ENCODE assay signal across 15 mouse cellular contexts in genomic region chr8:120739526-120739925, GRCm38 (mm10). TPM values are rescaled to one million over a fixed set of nuclear protein-coding genes. Genes with fewer than 3 reads are reported as not detected.
DNase-seq lines count a peak whose midpoint lies in the region; ATAC-seq and TF ChIP-seq lines count a peak whose summit lies in the region.
"Had no signal": no experiment of that assay in that cellular context is flagged by ENCODE, and none has a peak within 500 bp of the region (broad histone marks: within the 10 kb centered on the region; RNA-seq: fewer than 3 reads in every experiment).

No protein-coding gene starts in this region.

- no peak for TF ChIP-seq CTCF in gastrocnemius, adult 2 months (IDR thresholded peaks at IDR 0.05)
- no peak for TF ChIP-seq CTCF in kidney, adult 2 months (conservative IDR thresholded peaks at IDR 0.05; ENCODE audit: insufficient read depth, insufficient read length, low read depth, low read length)
- no peak for TF ChIP-seq CTCF in spleen, adult 2 months (IDR thresholded peaks at IDR 0.05; ENCODE audit: extremely low read depth, insufficient read depth, insufficient read length, insufficient replicate concordance)

- DNase-seq in gastrocnemius, adult 2 months = no peak
- DNase-seq in gastrocnemius, postnatal 25 days = no peak
- peak; percentile 70 for DNase-seq in kidney, adult 2 months
- DNase-seq in kidney, postnatal 14 days = no peak
- DNase-seq in spleen, adult 2 months (ENCODE audit: low read depth in 1 of 2, low spot score in 2 of 2) = no peak
- DNase-seq in spleen, postnatal 36 days (ENCODE audit: low spot score in 2 of 2) = no peak
- DNase-seq in embryo, embryonic 11 days = no peak
- DNase-seq: layer of hippocampus, postnatal 36 days; lung, embryonic 14.5 days; midbrain, embryonic 14.5 days; spleen, adult 18-20 months had no signal

- peak overlapping the region; percentile 51 for H3K27ac ChIP-seq in gastrocnemius, adult 2 months
- no peak overlapping the region for H3K27ac ChIP-seq in kidney, adult 2 months (ENCODE audit: insufficient read depth, low read depth, low read length)
- H3K27ac ChIP-seq in spleen, adult 2 months (ENCODE audit: insufficient read depth, low read length) = peak overlapping the region; percentile 89
- H3K27ac ChIP-seq in stomach, embryonic 16.5 days (ENCODE audit: low read length) = no peak overlapping the region
- H3K27ac ChIP-seq: embryonic facial prominence, embryonic 12.5 days; forebrain, embryonic 12.5 days had no signal

- no peaks in the 10 kb centered on the region for H3K9me3 ChIP-seq in stomach, embryonic 16.5 days (replicated peaks; ENCODE audit: control insufficient read depth, low read length)
- H3K9me3 ChIP-seq: embryonic facial prominence, embryonic 12.5 days; forebrain, embryonic 12.5 days had no signal

- intact Hi-C loops in gastrocnemius, adult 2 months (cut with DNase I) = loop anchor here (5.0 kb wide), 1 partner anchor 57 kb away; no protein-coding TSS in a partner anchor

- peak overlapping the region; percentile 50 for H3K4me3 ChIP-seq in gastrocnemius, adult 2 months
- H3K4me3 ChIP-seq in kidney, adult 2 months (ENCODE audit: insufficient read depth, low read depth, low read length) = peak overlapping the region; percentile 16; the same call in 1 of the 2 replicates
- H3K4me3 ChIP-seq in spleen, adult 2 months (ENCODE audit: extremely low read depth, insufficient read depth, insufficient read length) = peak overlapping the region; percentile 64; the same call in 1 of the 2 replicates
- H3K4me3 ChIP-seq in stomach, embryonic 16.5 days (replicated peaks; ENCODE audit: low read length) = no peak overlapping the region
- H3K4me3 ChIP-seq: embryonic facial prominence, embryonic 12.5 days; forebrain, embryonic 12.5 days had no signal

- whole genome bisulfite sequencing in kidney, adult 2 months = 52% methylated on average over 15 of the region's 15 CpGs
- 76% methylated on average over 15 of the region's 15 CpGs for WGBS in spleen, adult 2 months
- 87% methylated on average over 15 of the region's 15 CpGs for WGBS in stomach, embryonic 16.5 days

- no peaks in the 10 kb centered on the region for H3K36me3 ChIP-seq in kidney, adult 2 months (ENCODE audit: control insufficient read depth, insufficient read depth, low read length)
- peaks cover 45% of the 10 kb centered on the region for H3K36me3 ChIP-seq in spleen, adult 2 months (ENCODE audit: control insufficient read depth, insufficient read depth, low read length)
- H3K36me3 ChIP-seq in stomach, embryonic 16.5 days (ENCODE audit: control insufficient read depth, insufficient read depth, low read length) = no peaks in the 10 kb centered on the region
- H3K36me3 ChIP-seq: embryonic facial prominence, embryonic 12.5 days; forebrain, embryonic 12.5 days had no signal

- no peak for TF ChIP-seq POLR2A in kidney, adult 2 months (IDR thresholded peaks at IDR 0.05; ENCODE audit: low read depth, low read length)
- TF ChIP-seq POLR2A in spleen, adult 2 months (IDR thresholded peaks at IDR 0.05; ENCODE audit: low read depth, low read length) = no peak

- ATAC-seq in stomach, embryonic 16.5 days (ENCODE audit: insufficient read depth, low FRiP score) = no peak
- ATAC-seq: inflammation-experienced regulatory T-cells, adult 6 months had no signal

- H3K4me2 ChIP-seq in stomach, embryonic 16.5 days (ENCODE audit: low read depth, low read length) = peak overlapping the region; percentile 6; the same call in 1 of the 2 replicates
- H3K4me2 ChIP-seq: embryonic facial prominence, embryonic 12.5 days; forebrain, embryonic 12.5 days; lung, embryonic 14.5 days had no signal

- peaks cover 13% of the 10 kb centered on the region for H3K4me1 ChIP-seq in kidney, adult 2 months (ENCODE audit: control insufficient read depth, insufficient read depth, low read length)
- H3K4me1 ChIP-seq in spleen, adult 2 months (ENCODE audit: control insufficient read depth, insufficient read depth, insufficient read length) = peaks cover 35% of the 10 kb centered on the region
- peaks cover 35% of the 10 kb centered on the region for H3K4me1 ChIP-seq in stomach, embryonic 16.5 days (ENCODE audit: control insufficient read depth, insufficient read depth, low read length)

- H3K9ac ChIP-seq in stomach, embryonic 16.5 days (ENCODE audit: low read length) = no peak overlapping the region
- H3K9ac ChIP-seq: embryonic facial prominence, embryonic 12.5 days; forebrain, embryonic 12.5 days; lung, embryonic 14.5 days had no signal

- no peaks in the 10 kb centered on the region for H3K27me3 ChIP-seq in kidney, adult 2 months (replicated peaks; ENCODE audit: control insufficient read depth, insufficient read depth, low read length)
- no peaks in the 10 kb centered on the region for H3K27me3 ChIP-seq in spleen, adult 2 months (ENCODE audit: control insufficient read depth, insufficient read depth, low read length)
- no peaks in the 10 kb centered on the region for H3K27me3 ChIP-seq in stomach, embryonic 16.5 days (ENCODE audit: control insufficient read depth, insufficient read depth, low read length)

RNA-seq across cellular contexts. Expression of gene Irf8, which starts 3.4 kb away (rescaled TPM):
- 10 to 100 TPM in 1 of 2 experiments, 1 to 10 TPM in 1; 4.8 to 11.2 TPM for total RNA-seq in gastrocnemius, adult 2 months (2021)
- total RNA-seq in gastrocnemius, postnatal 25 days (2021) = 1 to 10 TPM; 3.9 to 5.0 TPM
- 12.3 and 16.7 TPM in 2 replicates for polyA plus RNA-seq in kidney, adult 2 months (2012; rRNA removed)
- 255 and 267 TPM in 2 replicates for polyA plus RNA-seq in spleen, adult 2 months (2012; rRNA removed)
- 22.3 and 25.4 TPM in 2 replicates for polyA plus RNA-seq in stomach, embryonic 16.5 days (2015; fragmentation: Nextera tagmentation; extraction: Ambion mirVana)

Comparison
In these comparisons a context has a peak if more than half of its experiments do, and no peak if none do; other contexts are left out.
1. H3K27ac ChIP-seq: peak in gastrocnemius, adult 2 months (single experiment) and spleen, adult 2 months (single experiment); none in kidney, adult 2 months (single experiment) and stomach, embryonic 16.5 days (single experiment).